Mouse (Mus musculus) heart, embryonic 14.5 days (tissue): ENCODE measurements around the gene Tom1l2. TPM values are rescaled to one million over a fixed set of nuclear protein-coding genes. Genes with fewer than 3 reads are reported as not detected.
A peak's percentile ranks its signal among the peaks of the same experiment; 100 is the strongest.

Experiments
- ATAC-seq: fragments of 200-750 bp; cut with Nextera tagmentation; 2 replicates; pipeline ENCODE4 v1.8.0; 2017; ENCODE audit warnings: low read depth, moderate TSS enrichment; ENCODE audit not compliant: insufficient number of reproducible peaks, insufficient read depth, low FRiP score
- H3K27ac ChIP-seq, 2 experiments: fragments of 200-500 bp in 1 of 2; fragments of 300-500 bp in 1 of 2; sonication (generic) in 1 of 2; replicated peaks in 1 of 2; 2 replicates each; pipeline ENCODE4 v1.5.1; 2012 to 2014; ENCODE audit warnings: low read depth in 2 of 2, low read length in 2 of 2, control low read depth in 1 of 2, mild to moderate bottlenecking in 1 of 2, mixed read lengths in 1 of 2; ENCODE audit not compliant: control insufficient read depth in 1 of 2, insufficient read depth in 1 of 2
- H3K27me3 ChIP-seq: fragments of 300-500 bp; sonication (generic); 2 replicates; pipeline ENCODE4 v1.6.1; 2014; ENCODE audit warnings: mild to moderate bottlenecking, low read length, control low read depth; ENCODE audit not compliant: control insufficient read depth, insufficient read depth
- H3K36me3 ChIP-seq: fragments of 300-500 bp; sonication (generic); 2 replicates; pipeline ENCODE4 v1.6.1; 2014; ENCODE audit warnings: mild to moderate bottlenecking, control low read depth, low read length, mixed read lengths; ENCODE audit not compliant: control insufficient read depth, insufficient read depth
- H3K4me1 ChIP-seq, 2 experiments: fragments of 200-500 bp in 1 of 2; fragments of 300-500 bp in 1 of 2; sonication (generic) in 1 of 2; 2 replicates each; pipeline ENCODE4 v1.6.1; 2012 to 2014; ENCODE audit warnings: low read length in 2 of 2, control low read depth in 1 of 2, mixed read lengths in 1 of 2; ENCODE audit not compliant: control insufficient read depth in 2 of 2, insufficient read depth in 2 of 2
- H3K4me2 ChIP-seq: fragments of 300-500 bp; sonication (generic); 2 replicates; pipeline ENCODE4 v1.6.1; 2014; ENCODE audit warnings: mild to moderate bottlenecking, low read length
- H3K4me3 ChIP-seq, 2 experiments: fragments of 200-500 bp in 1 of 2; fragments of 300-500 bp in 1 of 2; sonication (generic) in 1 of 2; 2 replicates each; pipeline ENCODE4 v1.5.1; 2012 to 2014; ENCODE audit warnings: low read length in 2 of 2, mild to moderate bottlenecking in 2 of 2, control low read depth in 1 of 2, low read depth in 1 of 2, moderate library complexity in 1 of 2; ENCODE audit not compliant: control insufficient read depth in 1 of 2, insufficient read depth in 1 of 2
- H3K9ac ChIP-seq: fragments of 300-500 bp; sonication (generic); 2 replicates; pipeline ENCODE4 v1.6.1; 2014; ENCODE audit warnings: mild to moderate bottlenecking, low read length
- H3K9me3 ChIP-seq: fragments of 300-500 bp; sonication (generic); 2 replicates; pipeline ENCODE4 v1.6.1; 2016; ENCODE audit warnings: low read length, control low read depth; ENCODE audit not compliant: control insufficient read depth
- WGBS: fragments of 180-500 bp; shearing (Covaris S2); extraction: QIAGEN DNeasy Blood & Tissue Kit; methylation state at CpG from one replicate; pipeline ENCODE4 v1.1.7; 2014; 5-methylcytosine and 5-hydroxymethylcytosine counted together
- polyA plus RNA-seq: library from polyadenylated mRNA; unstranded; fragments of >200 nt; fragmentation: Nextera tagmentation; extraction: Ambion mirVana; gene quantifications from 2 replicates; pipeline ENCODE4 v1.2.1, GENCODE M21; 2014

Tom1l2 gene
- polyA plus RNA-seq, 1 experiment from 2014 or later: 25.7 TPM

DNA sequence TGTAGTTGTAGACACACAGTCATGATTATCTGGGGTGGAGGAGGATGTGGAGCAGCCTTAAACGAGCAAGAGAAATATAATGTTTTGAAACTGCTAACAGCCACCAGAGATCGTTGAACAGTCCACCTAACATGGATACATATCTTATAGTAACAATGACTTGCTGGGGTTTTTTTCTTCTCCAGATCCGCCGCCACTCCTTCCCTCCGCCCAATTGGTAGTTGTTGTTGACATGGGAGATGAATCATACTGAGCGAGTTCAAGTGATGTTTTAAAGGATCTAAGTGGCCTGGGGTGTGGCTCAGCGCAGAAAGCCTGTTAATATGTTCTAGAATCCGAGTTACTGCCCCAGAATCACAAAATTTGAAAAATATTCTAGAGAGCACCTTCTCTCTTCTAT, 133.1 kb downstream of the Tom1l2 start:
- H3K36me3 ChIP-seq: peaks cover 9% of the 10 kb centered on the region; the same call in 1 of the 2 replicates
- H3K27ac ChIP-seq: peak overlapping the region; percentile 78 to 90
- H3K4me3 ChIP-seq: peak overlapping the region; percentile 62 to 81
- no peaks in the 10 kb centered on the region for H3K9me3 ChIP-seq
- H3K4me2 ChIP-seq: peak overlapping the region; percentile 92
- peak overlapping the region; percentile 84 for H3K9ac ChIP-seq
- no peak for ATAC-seq
- H3K27me3 ChIP-seq: no peaks in the 10 kb centered on the region
- 23% methylated on average over 8 of the region's 8 CpGs for WGBS
- H3K4me1 ChIP-seq: peaks cover 12 to 32% of the 10 kb centered on the region in 2 experiments

DNA sequence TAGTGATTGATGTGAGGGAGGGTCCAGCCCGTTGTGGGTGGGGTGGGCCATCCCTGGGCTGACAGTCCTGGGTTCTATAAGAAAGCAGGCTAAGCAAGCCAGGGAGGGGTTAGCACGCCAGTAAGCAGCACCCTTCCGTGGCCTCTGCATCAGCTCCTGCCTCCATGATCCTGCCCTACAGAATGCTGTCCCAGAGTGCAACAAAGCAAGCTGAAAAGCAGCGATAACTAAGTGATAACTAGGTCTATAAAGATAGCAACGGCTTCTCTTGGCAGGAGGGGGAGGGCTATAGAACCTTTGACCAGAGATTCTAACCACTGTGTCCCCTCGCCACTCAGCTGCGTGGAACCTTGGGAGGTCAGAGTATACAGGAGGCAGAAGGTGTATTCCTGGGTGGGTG, 135.2 kb downstream of the Tom1l2 start:
- no peak overlapping the region for H3K4me3 ChIP-seq
- no peak overlapping the region for H3K27ac ChIP-seq
- no peak overlapping the region for H3K9ac ChIP-seq
- peaks cover 9 to 34% of the 10 kb centered on the region in 2 experiments for H3K4me1 ChIP-seq
- no peaks in the 10 kb centered on the region for H3K27me3 ChIP-seq
- H3K9me3 ChIP-seq: no peaks in the 10 kb centered on the region
- 68% methylated on average over 7 of the region's 7 CpGs for WGBS
- H3K4me2 ChIP-seq: no peak overlapping the region
- peaks cover 9% of the 10 kb centered on the region; the same call in 1 of the 2 replicates for H3K36me3 ChIP-seq
- ATAC-seq: no peak

DNA sequence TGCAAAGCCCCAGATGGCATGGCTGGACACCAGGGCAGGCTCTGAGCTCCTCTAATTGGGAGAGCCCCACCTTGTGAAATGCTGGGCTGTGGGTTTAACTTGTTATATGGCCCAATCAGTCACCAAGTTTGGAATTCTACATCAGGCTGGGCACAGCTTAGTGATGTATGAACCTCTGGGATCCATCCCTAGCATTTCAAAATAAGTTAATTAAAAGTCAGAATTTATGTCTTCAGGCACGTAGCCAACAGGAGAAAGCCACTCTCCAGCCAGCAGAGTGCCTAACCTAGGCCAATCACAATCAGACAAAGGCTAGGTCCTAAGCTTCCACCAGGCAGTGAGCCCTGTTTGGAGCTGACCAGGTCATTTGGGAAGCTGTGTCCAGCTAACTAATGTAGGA, 136.0 kb downstream of the Tom1l2 start:
- WGBS: 79% methylated on average over 1 of the region's 1 CpGs
- no peak overlapping the region for H3K9ac ChIP-seq
- peaks cover 9% of the 10 kb centered on the region; the same call in 1 of the 2 replicates for H3K36me3 ChIP-seq
- no peak overlapping the region for H3K4me2 ChIP-seq
- no peaks in the 10 kb centered on the region for H3K27me3 ChIP-seq
- no peak overlapping the region for H3K4me3 ChIP-seq
- no peaks in the 10 kb centered on the region for H3K9me3 ChIP-seq
- ATAC-seq: no peak
- H3K4me1 ChIP-seq: peaks cover 9 to 40% of the 10 kb centered on the region in 2 experiments
- H3K27ac ChIP-seq: no peak overlapping the region

DNA sequence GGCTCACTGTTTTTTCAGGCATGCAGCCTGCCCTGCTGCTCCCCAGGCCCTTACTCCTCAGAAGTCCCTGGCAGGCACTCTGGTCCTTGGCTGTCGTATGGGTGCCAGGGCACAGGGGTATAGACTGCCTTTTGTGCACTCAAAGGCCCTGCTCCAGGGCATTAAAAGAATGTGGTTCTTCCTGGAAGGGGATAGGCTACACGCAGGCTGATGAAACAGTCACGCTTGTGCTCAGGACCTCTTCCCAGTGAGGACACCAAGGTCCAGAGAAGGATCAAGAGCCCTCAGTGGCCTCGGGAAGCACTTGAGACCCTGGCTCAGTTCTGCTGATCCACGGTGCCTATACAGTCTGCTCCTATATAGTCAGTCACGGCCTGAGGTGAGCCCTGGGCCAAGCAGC, 139.4 kb downstream of the Tom1l2 start:
- Histone ChIP-seq H3K27me3 (no peaks in the 10 kb centered on the region), H3K4me1 (peaks cover 31 to 56% of the 10 kb centered on the region in 2 experiments), H3K36me3 (peaks cover 6% of the 10 kb centered on the region; the same call in 1 of the 2 replicates), H3K9me3 (no peaks in the 10 kb centered on the region), H3K9ac (no peak overlapping the region), H3K27ac (no peak overlapping the region), H3K4me3 (no peak overlapping the region), H3K4me2 (no peak overlapping the region)
- ATAC-seq: no peak
- WGBS: 67% methylated on average over 6 of the region's 6 CpGs

DNA sequence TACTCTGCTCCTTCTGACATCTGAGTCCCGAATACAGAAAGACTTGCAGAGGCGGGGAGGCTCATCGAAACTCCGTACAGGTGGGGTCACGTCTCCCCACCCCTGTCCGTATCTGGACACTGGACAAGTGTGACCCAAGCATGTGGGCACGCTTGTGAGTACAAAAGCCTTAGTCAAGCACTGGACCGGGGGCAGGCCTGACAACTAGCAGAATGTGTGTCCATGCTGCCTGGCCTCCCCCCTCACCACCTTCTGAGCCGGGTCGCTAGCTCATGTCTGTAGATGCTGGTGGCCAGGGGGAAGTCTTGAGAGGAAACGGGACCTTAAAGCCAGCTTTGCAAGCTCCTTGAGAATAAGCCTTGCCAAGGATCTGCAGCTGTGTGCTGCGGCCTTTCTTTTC, 140.9 kb downstream of the Tom1l2 start:
- no peaks in the 10 kb centered on the region for H3K9me3 ChIP-seq
- no peaks in the 10 kb centered on the region for H3K27me3 ChIP-seq
- no peak for ATAC-seq
- 76% methylated on average over 12 of the region's 12 CpGs for WGBS
- H3K4me3 ChIP-seq: no peak overlapping the region
- no peak overlapping the region for H3K27ac ChIP-seq
- peak overlapping the region; percentile 5; the same call in 1 of the 2 replicates for H3K9ac ChIP-seq
- peaks cover 6% of the 10 kb centered on the region for H3K36me3 ChIP-seq
- H3K4me2 ChIP-seq: no peak overlapping the region
- peaks cover 35 to 60% of the 10 kb centered on the region in 2 experiments for H3K4me1 ChIP-seq

DNA sequence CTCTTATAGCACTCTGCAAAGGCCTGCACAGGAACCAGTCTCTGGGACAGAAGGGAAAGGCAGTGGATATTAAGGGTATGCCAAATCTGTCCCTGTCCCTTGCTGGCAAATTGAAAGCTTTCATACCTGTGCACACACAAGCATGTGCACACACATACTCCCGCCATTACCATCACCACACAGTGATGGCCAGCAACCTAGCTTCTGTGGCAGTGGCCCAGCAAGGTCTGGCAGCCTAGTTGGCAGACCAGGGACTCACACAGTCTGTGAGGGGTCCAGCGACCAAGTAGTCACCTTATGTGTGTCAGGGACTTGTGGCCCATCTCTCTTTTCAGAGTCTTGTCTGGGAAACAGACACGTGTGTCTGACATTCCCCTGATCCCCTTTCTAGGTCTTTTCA, 141.6 kb downstream of the Tom1l2 start:
- 59% methylated on average over 3 of the region's 3 CpGs for WGBS
- Histone ChIP-seq H3K9me3 (no peaks in the 10 kb centered on the region), H3K36me3 (peaks cover 12% of the 10 kb centered on the region), H3K4me1 (peaks cover 35 to 66% of the 10 kb centered on the region in 2 experiments), H3K4me2 (peak overlapping the region; percentile 97), H3K27ac (peak overlapping the region; percentile 70 to 74; a peak in 2 of 4 replicates), H3K4me3 (no peak overlapping the region), H3K27me3 (no peaks in the 10 kb centered on the region), H3K9ac (peak overlapping the region; percentile 75; the same call in 1 of the 2 replicates)
- no peak for ATAC-seq

DNA sequence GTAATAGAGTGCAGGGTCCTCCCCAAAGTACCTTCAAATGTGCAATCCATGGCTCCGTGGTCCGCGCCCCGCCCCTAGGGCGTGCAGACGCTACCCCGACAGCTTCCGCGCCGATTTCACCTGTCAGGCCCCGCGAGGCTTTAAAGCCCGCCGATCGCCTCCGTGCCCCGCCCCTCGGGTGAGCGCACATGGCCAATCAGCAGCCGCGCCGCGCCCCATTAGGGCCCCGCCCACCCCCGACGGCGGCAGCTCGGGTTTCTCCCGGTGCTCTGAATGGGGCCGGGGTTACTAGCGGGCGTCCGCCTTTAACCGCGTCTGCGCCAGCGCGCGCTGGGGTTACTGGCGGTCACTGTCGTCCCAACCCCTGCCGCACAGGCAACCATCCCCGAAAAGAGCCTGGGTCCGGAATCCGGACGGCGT, 142.4 kb downstream of the Tom1l2 start:
- Histone ChIP-seq H3K27ac (peak overlapping the region; percentile 83 to 92), H3K4me3 (peak overlapping the region; percentile 49 to 51), H3K27me3 (no peaks in the 10 kb centered on the region), H3K9me3 (no peaks in the 10 kb centered on the region), H3K4me1 (peaks cover 40 to 75% of the 10 kb centered on the region in 2 experiments), H3K9ac (peak overlapping the region; percentile 75), H3K4me2 (peak overlapping the region; percentile 97), H3K36me3 (peaks cover 20% of the 10 kb centered on the region)
- WGBS: under 1% methylated on average over 47 of the region's 47 CpGs
- peak; percentile 86 for ATAC-seq

DNA sequence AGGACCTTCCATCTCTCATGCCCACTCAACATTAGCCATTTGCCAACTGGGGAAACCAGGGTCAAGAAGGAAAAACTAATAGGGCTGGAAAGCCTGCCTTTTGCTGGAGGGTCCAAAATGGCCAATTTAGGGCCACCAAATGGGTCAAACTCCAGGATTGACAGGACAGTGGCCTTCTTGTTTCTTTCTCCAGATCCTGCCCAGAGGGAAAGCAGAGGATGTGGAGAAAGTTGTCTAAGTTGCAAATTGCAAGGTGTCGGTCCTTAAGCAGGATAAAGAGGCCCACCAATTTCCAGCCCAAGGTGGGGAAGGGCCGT, 142.8 kb downstream of the Tom1l2 start:
- Histone ChIP-seq H3K9me3 (no peaks in the 10 kb centered on the region), H3K4me1 (peaks cover 43 to 77% of the 10 kb centered on the region in 2 experiments), H3K27me3 (no peaks in the 10 kb centered on the region), H3K27ac (peak overlapping the region; percentile 83 to 92), H3K4me3 (peak overlapping the region; percentile 49 to 51), H3K4me2 (peak overlapping the region; percentile 97), H3K9ac (peak overlapping the region; percentile 75), H3K36me3 (peaks cover 25% of the 10 kb centered on the region)
- ATAC-seq: no peak
- WGBS: 8% methylated on average over 2 of the region's 2 CpGs
